Mouse (Mus musculus) lung, embryonic 15.5 days (tissue): ENCODE data around the gene Cenpx. TPM values are rescaled to one million over a fixed set of nuclear protein-coding genes. Genes with fewer than 3 reads are reported as not detected.
A peak's percentile ranks its signal among the peaks of the same experiment; 100 is the strongest.
"Not testable (repeated sequence)": the region's sequence is repeated elsewhere in the genome, so short reads cannot be mapped to it uniquely, and the experiment has no call there.

Experiments used
- ATAC-seq: fragments of 200-750 bp; cut with Nextera tagmentation; 2 replicates; pipeline ENCODE4 v1.8.0; 2017; ENCODE audit warnings: moderate number of reproducible peaks, borderline replicate concordance; ENCODE audit not compliant: low FRiP score, low TSS enrichment; ENCODE audit errors: extremely low read depth
- H3K27ac ChIP-seq: fragments of 300-500 bp; sonication (generic); 2 replicates; pipeline ENCODE4 v1.5.1; 2015; ENCODE audit warnings: moderate library complexity, mild to moderate bottlenecking, inconsistent platforms
- H3K27me3 ChIP-seq: fragments of 300-500 bp; sonication (generic); 2 replicates; pipeline ENCODE4 v1.6.1; 2015; ENCODE audit warnings: inconsistent platforms
- H3K36me3 ChIP-seq: fragments of 300-500 bp; sonication (generic); 2 replicates; pipeline ENCODE4 v1.6.1; 2015; ENCODE audit warnings: inconsistent platforms
- H3K4me1 ChIP-seq: fragments of 300-500 bp; sonication (generic); 2 replicates; pipeline ENCODE4 v1.6.1; 2015; ENCODE audit warnings: inconsistent platforms
- H3K4me2 ChIP-seq: fragments of 300-500 bp; sonication (generic); 2 replicates; pipeline ENCODE4 v1.6.1; 2015; ENCODE audit warnings: inconsistent platforms, mild to moderate bottlenecking, moderate library complexity
- H3K4me3 ChIP-seq: fragments of 300-500 bp; sonication (generic); 2 replicates; pipeline ENCODE4 v1.5.1; 2015; ENCODE audit warnings: mild to moderate bottlenecking, inconsistent platforms
- H3K9ac ChIP-seq: fragments of 300-500 bp; sonication (generic); 2 replicates; pipeline ENCODE4 v1.6.1; 2015; ENCODE audit warnings: inconsistent platforms
- H3K9me3 ChIP-seq: fragments of 300-500 bp; sonication (generic); 2 replicates; pipeline ENCODE4 v1.6.1; 2016; ENCODE audit warnings: inconsistent platforms
- WGBS: fragments of 180-500 bp; shearing (Covaris S2); methylation state at CpG from one replicate; pipeline ENCODE4 v1.1.7; 2015; 5-methylcytosine and 5-hydroxymethylcytosine counted together
- polyA plus RNA-seq: library from polyadenylated mRNA; unstranded; fragments of >200 nt; fragmentation: Nextera tagmentation; extraction: Ambion mirVana; gene quantifications from 2 replicates; pipeline ENCODE4 v1.2.1, GENCODE M21; 2015

Gene Cenpx
- polyA plus RNA-seq, 1 experiment from 2014 or later, result 160 TPM

GRCm38 (mm10) chr11:120692471-120693011 lies 21.0 kb downstream of the Cenpx start:
- H3K27ac ChIP-seq, result no peak overlapping the region
- H3K4me2 ChIP-seq, result no peak overlapping the region
- H3K9me3 ChIP-seq, result no peaks in the 10 kb centered on the region
- peaks cover 25% of the 10 kb centered on the region for H3K36me3 ChIP-seq
- ATAC-seq, result no peak
- no peak overlapping the region for H3K9ac ChIP-seq
- H3K4me3 ChIP-seq, result no peak overlapping the region
- peaks cover 21% of the 10 kb centered on the region for H3K4me1 ChIP-seq
- no peaks in the 10 kb centered on the region for H3K27me3 ChIP-seq
- WGBS, result 89% methylated on average over 4 of the region's 4 CpGs

DNA sequence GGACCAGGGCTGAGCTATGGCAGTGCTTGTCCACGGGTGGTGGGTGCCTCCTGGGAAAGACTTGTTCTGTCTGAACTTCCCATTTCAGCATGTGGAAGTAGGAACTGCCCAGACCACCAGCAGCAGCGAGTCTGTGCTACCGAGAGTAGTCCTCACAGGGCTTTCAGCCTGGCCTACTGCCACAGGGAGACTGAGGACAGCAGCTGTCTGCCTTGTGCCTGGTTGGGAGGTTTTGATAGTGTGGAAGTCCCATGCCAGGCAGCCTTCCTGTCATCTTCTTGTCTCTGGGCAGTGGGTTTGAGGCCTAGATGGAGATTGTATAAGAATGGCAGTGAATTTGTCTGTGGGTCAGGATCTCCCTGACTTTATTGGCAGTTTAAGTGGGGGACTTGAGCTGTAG lies 24.2 kb downstream of the Cenpx start:
- 71% methylated on average over 3 of the region's 3 CpGs for WGBS
- H3K4me1 ChIP-seq, result peaks cover 27% of the 10 kb centered on the region
- H3K27ac ChIP-seq, result no peak overlapping the region
- peaks cover 29% of the 10 kb centered on the region for H3K36me3 ChIP-seq
- H3K4me2 ChIP-seq, result no peak overlapping the region
- no peaks in the 10 kb centered on the region for H3K27me3 ChIP-seq
- H3K9me3 ChIP-seq, result no peaks in the 10 kb centered on the region
- no peak overlapping the region for H3K4me3 ChIP-seq
- ATAC-seq, result no peak
- H3K9ac ChIP-seq, result no peak overlapping the region

DNA sequence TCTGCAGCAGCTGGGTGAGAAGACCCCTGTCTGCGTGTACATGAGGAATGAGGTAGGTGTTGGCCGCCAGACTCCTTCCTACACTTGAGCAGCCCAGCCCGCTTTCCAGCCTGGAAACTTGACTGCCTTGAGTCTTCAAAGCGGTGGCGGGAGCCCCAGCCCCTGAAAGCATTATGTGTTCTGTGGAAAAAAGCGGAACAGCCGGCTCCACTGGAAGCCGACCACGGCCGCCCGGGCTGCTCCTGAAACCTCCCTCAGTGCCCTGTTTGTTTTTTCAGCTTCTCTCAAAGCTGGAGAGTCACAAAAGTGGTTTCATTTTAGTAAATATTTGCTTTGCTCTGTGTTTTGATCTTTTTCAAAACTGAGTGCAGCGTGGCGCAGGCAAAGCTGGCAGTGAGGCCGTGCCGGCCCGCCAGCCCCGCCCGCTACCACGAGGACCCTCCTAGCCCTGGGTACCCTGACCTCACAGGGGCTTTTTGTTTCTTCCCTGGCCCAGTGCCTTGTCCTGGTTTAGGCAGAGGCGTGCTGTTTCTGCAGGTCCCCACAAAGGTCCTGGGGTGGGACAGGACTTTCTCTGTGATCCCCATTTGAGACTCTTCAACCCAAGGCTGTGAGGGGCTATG lies 26.8 kb downstream of the Cenpx start:
- Histone ChIP-seq H3K27me3 (no peaks in the 10 kb centered on the region), H3K4me2 (peak overlapping the region; percentile 27), H3K27ac (peak overlapping the region; percentile 96), H3K36me3 (peaks cover 34% of the 10 kb centered on the region), H3K4me1 (peaks cover 27% of the 10 kb centered on the region), H3K9me3 (no peaks in the 10 kb centered on the region), H3K9ac (0 out of 2 replicates have a peak overlapping the region, but pooled peaks have one; percentile 6), H3K4me3 (no peak overlapping the region)
- WGBS, result 43% methylated on average over 20 of the region's 20 CpGs
- peak; percentile 56; the same call in 1 of the 2 replicates for ATAC-seq

DNA sequence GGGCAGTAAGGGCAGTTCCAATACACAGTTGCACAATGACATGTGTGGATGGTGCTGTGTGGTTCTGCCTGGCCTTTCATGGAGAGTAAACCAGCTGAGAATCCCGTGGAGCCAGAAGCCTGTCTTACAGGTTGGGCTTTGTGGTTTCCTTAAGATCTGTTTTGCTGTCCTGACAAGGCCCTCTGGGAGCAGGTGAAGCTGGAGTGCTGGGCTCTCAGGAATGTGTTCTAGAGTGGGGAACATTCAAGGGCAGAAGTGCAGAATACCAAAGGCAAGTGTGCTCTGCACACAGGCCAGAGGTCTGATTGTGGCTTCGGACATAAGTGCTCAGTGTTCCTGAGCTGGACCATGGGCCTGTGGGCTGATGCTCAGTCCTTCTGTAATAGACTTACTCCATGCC lies 28.9 kb downstream of the Cenpx start:
- peaks cover 40% of the 10 kb centered on the region for H3K36me3 ChIP-seq
- H3K4me1 ChIP-seq, result peaks cover 27% of the 10 kb centered on the region
- no peak overlapping the region for H3K4me3 ChIP-seq
- WGBS, result 54% methylated on average over 2 of the region's 2 CpGs
- no peak overlapping the region for H3K4me2 ChIP-seq
- H3K9me3 ChIP-seq, result no peaks in the 10 kb centered on the region
- no peak overlapping the region for H3K9ac ChIP-seq
- no peak for ATAC-seq
- H3K27ac ChIP-seq, result peak overlapping the region; percentile 51
- H3K27me3 ChIP-seq, result no peaks in the 10 kb centered on the region

- Histone ChIP-seq H3K9me3 (no peaks in the 10 kb centered on the region), H3K4me2 (no peak overlapping the region), H3K9ac (no peak overlapping the region), H3K36me3 (peaks cover 38% of the 10 kb centered on the region), H3K4me3 (no peak overlapping the region), H3K4me1 (peaks cover 27% of the 10 kb centered on the region), H3K27me3 (no peaks in the 10 kb centered on the region), H3K27ac (peak overlapping the region; percentile 51)
- 70% methylated on average over 2 of the region's 2 CpGs for WGBS
- ATAC-seq, result no peak
Measured at GRCm38 (mm10) chr11:120684086-120684485, 29.5 kb downstream of the Cenpx start.

DNA sequence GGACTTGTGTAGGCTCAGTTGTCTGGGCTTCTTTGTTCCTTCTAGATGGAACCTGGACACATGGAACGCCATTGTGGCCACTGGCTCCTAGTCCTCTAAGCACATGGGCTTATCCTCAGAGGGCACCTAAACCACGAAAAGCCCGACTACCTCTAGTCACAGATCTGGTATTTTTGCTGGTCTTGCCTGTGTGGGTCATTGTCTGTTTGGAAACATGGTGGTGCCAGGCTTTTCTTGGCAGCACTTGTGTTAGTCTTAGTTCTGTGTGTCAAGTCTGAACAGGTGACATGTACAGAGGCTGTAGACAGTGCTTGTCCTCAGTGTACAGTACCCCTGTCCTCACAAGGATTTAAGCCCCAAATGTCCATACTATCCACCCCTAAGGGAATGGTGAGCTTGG lies 30.0 kb downstream of the Cenpx start:
- Histone ChIP-seq H3K4me2 (no peak overlapping the region), H3K4me1 (peaks cover 27% of the 10 kb centered on the region), H3K27me3 (no peaks in the 10 kb centered on the region), H3K36me3 (peaks cover 37% of the 10 kb centered on the region), H3K9ac (no peak overlapping the region), H3K9me3 (no peaks in the 10 kb centered on the region), H3K27ac (no peak overlapping the region), H3K4me3 (no peak overlapping the region)
- ATAC-seq, result no peak
- WGBS, result 87% methylated on average over 3 of the region's 3 CpGs

- Histone ChIP-seq H3K27me3 (no peaks in the 10 kb centered on the region), H3K4me1 (peaks cover 27% of the 10 kb centered on the region), H3K9ac (no peak overlapping the region), H3K36me3 (peaks cover 44% of the 10 kb centered on the region), H3K9me3 (no peaks in the 10 kb centered on the region), H3K27ac (no peak overlapping the region), H3K4me2 (no peak overlapping the region), H3K4me3 (no peak overlapping the region)
- 99% methylated on average over 5 of the region's 5 CpGs for whole genome bisulfite sequencing
- ATAC-seq, result no peak
Measured at GRCm38 (mm10) chr11:120682683-120683082, 30.9 kb downstream of the Cenpx start.

DNA sequence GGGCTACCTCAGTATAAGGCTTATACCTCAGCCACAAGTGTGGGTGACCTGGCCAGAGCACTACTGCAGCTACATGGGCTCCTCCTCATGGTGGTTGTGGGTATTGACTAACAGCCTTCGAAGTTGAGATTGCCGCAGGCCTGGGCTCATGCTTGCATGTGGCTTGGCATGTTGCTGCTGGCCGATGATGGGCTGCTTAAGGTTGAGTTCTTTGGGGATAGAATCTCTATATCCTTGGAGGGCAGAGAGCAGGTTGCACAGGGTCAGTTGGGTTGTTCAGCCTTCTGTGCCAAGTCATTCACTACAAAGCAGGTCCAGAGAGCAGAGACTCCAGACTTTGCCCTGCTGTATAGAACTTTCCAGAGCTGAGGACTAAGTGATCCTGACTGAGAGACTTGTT lies 33.6 kb downstream of the Cenpx start:
- no peak for ATAC-seq
- 73% methylated on average over 3 of the region's 3 CpGs for WGBS
- Histone ChIP-seq H3K4me3 (no peak overlapping the region), H3K36me3 (peaks cover 47% of the 10 kb centered on the region), H3K9ac (no peak overlapping the region), H3K4me2 (no peak overlapping the region), H3K27me3 (no peaks in the 10 kb centered on the region), H3K4me1 (peaks cover 4% of the 10 kb centered on the region), H3K9me3 (no peaks in the 10 kb centered on the region), H3K27ac (no peak overlapping the region)

GRCm38 (mm10) chr11:120676951-120677350 lies 36.6 kb downstream of the Cenpx start:
- peaks cover 42% of the 10 kb centered on the region for H3K36me3 ChIP-seq
- 91% methylated on average over 4 of the region's 4 CpGs for WGBS
- no peak overlapping the region for H3K27ac ChIP-seq
- no peaks in the 10 kb centered on the region for H3K27me3 ChIP-seq
- peaks cover 7% of the 10 kb centered on the region for H3K4me1 ChIP-seq
- H3K4me2 ChIP-seq, result no peak overlapping the region
- H3K4me3 ChIP-seq, result no peak overlapping the region
- no peaks in the 10 kb centered on the region for H3K9me3 ChIP-seq
- H3K9ac ChIP-seq, result no peak overlapping the region
- no peak for ATAC-seq

DNA sequence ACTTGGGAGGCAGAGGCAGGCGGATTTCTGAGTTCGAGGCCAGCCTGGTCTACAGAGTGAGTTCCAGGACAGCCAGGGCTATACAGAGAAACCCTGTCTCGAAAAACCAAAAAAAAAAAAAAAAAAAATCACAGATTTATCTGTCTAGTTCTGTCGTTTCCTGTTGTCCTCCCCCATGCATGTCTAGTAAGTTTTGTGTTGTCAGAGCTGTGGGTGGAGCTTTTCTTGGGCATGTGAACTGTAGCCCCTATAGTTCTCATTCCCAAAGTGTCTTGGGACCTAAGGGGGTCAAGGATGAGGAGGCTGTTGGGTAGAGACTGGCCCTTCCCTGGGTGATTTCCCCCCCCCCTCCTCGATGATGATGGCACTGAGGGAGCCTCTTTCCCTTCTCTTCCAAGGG lies 37.7 kb downstream of the Cenpx start:
- not testable (repeated sequence) for H3K4me1 ChIP-seq, H3K9me3 ChIP-seq, H3K27me3 ChIP-seq, H3K4me3 ChIP-seq, H3K4me2 ChIP-seq, H3K9ac ChIP-seq, ATAC-seq, H3K27ac ChIP-seq
- H3K36me3 ChIP-seq, result peaks cover 35% of the 10 kb centered on the region
- 86% methylated on average over 4 of the region's 5 CpGs for WGBS

DNA sequence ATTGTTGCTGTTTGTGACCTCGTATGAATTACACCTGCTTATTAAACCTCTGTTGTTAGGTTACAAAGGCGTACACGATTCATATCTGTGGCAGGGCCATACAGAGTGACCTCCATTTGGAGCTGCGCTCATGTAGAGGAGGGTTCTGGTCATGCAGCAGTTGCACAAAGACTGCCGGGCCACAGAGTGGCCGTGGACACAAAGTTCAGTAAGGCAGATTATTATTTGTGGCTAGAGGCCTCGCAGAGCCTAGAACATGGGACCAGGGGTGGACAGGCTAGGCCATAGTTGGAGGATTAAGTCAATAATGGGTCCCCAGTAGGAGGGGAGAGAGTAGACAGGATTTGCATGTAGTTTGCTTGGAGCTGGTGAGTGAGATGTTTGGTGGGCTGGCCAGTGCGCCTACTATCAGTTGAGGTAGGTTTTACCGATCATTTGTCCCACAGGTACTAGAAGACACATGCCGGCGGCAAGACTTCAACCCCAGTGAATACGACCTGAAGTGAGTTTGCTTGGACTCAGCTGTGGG lies 39.9 kb downstream of the Cenpx start:
- peaks cover 17% of the 10 kb centered on the region for H3K36me3 ChIP-seq
- peak overlapping the region; percentile 86 for H3K27ac ChIP-seq
- H3K4me3 ChIP-seq, result peak overlapping the region; percentile 62
- peak; percentile 12; the same call in 1 of the 2 replicates for ATAC-seq
- no peaks in the 10 kb centered on the region for H3K9me3 ChIP-seq
- peaks cover 7% of the 10 kb centered on the region for H3K4me1 ChIP-seq
- peak overlapping the region; percentile 83 for H3K4me2 ChIP-seq
- H3K27me3 ChIP-seq, result no peaks in the 10 kb centered on the region
- WGBS, result 33% methylated on average over 12 of the region's 12 CpGs
- peak overlapping the region; percentile 64 for H3K9ac ChIP-seq
